Mouse (Mus musculus) midbrain, embryonic 13.5 days (tissue): Measurements from ENCODE around the gene Apc2. TPM values are rescaled to one million over a fixed set of nuclear protein-coding genes. Genes with fewer than 3 reads are reported as not detected.

Source experiments
- ATAC-seq: fragments of 200-750 bp; cut with Nextera tagmentation; 2 replicates; pipeline ENCODE4 v1.8.0; 2017; ENCODE audit warnings: mild to moderate bottlenecking, moderate TSS enrichment, moderate library complexity
- H3K27ac ChIP-seq: fragments of 300-500 bp; sonication (generic); 2 replicates; pipeline ENCODE4 v1.5.1; 2015; ENCODE audit warnings: inconsistent platforms, mild to moderate bottlenecking, moderate library complexity
- H3K27me3 ChIP-seq: fragments of 300-500 bp; sonication (generic); 2 replicates; pipeline ENCODE4 v1.6.1; 2015; ENCODE audit warnings: mild to moderate bottlenecking, inconsistent platforms
- H3K36me3 ChIP-seq: fragments of 300-500 bp; sonication (generic); 2 replicates; pipeline ENCODE4 v1.6.1; 2015; ENCODE audit warnings: mild to moderate bottlenecking, inconsistent platforms
- H3K4me1 ChIP-seq: fragments of 300-500 bp; sonication (generic); replicated peaks from 2 replicates; pipeline ENCODE4 v1.6.1; 2015; ENCODE audit warnings: inconsistent platforms
- H3K4me2 ChIP-seq: fragments of 300-500 bp; sonication (generic); replicated peaks from 2 replicates; pipeline ENCODE4 v1.6.1; 2015; ENCODE audit warnings: moderate library complexity, mild to moderate bottlenecking, inconsistent platforms
- H3K4me3 ChIP-seq: fragments of 300-500 bp; sonication (generic); replicated peaks from 2 replicates; pipeline ENCODE4 v1.5.1; 2015; ENCODE audit warnings: mild to moderate bottlenecking, inconsistent platforms
- H3K9ac ChIP-seq: fragments of 300-500 bp; sonication (generic); replicated peaks from 2 replicates; pipeline ENCODE4 v1.6.1; 2015; ENCODE audit warnings: mild to moderate bottlenecking, inconsistent platforms
- H3K9me3 ChIP-seq: fragments of 300-500 bp; sonication (generic); 2 replicates; pipeline ENCODE4 v1.6.1; 2016; ENCODE audit warnings: mild to moderate bottlenecking, inconsistent platforms
- WGBS: fragments of 180-500 bp; shearing (Covaris S2); methylation state at CpG from one replicate; pipeline ENCODE4 v1.1.7; 2015; 5-methylcytosine and 5-hydroxymethylcytosine counted together
- polyA plus RNA-seq: library from polyadenylated mRNA; unstranded; fragments of >200 nt; fragmentation: Nextera tagmentation; extraction: Ambion mirVana; gene quantifications from 2 replicates; pipeline ENCODE4 v1.2.1, GENCODE M21; 2015

Gene Apc2
- polyA plus RNA-seq, 1 experiment from 2014 or later: 209 TPM

DNA sequence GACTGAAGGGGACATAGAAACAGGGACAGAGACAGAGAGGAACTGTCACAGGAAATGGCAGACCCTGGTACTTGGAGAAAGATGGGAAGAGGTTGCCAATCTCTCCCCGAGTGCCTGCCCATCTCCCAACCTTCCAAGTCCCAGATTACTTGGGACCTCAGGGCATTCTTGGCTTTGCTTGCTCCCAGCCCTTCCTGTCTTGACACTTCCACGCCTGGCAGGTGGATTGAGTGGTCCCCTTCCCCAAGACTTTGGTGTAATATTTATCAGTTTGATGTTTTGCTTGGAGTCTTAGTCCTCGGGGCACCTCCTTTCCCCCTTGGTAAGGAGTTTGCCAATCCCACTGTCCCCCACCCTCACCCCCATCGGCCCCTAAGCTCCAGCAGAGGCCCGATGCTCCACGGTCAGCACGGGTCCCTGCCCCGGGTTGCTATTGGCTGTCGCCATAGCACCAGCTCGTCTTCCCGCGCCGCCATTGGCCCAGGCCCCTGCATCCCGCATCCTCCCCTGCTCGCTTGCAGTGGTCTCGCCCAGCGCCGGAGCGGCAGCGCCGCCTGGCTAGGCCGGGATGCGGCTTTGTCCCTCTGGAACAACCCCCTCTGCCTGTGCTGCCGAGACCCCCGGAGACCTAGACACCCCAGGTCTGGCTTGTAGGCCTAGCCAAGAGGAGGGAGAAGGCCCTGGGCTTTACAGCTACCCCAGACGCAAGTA, 2.9 kb downstream of the Apc2 start:
- ATAC-seq: peak; percentile 82
- 1% methylated on average over 26 of the region's 26 CpGs for WGBS
- no peaks in the 10 kb centered on the region for H3K9me3 ChIP-seq
- H3K27me3 ChIP-seq: no peaks in the 10 kb centered on the region
- H3K4me1 ChIP-seq: peaks cover 89% of the 10 kb centered on the region
- H3K4me3 ChIP-seq: peak overlapping the region; percentile 76
- peak overlapping the region; percentile 99 for H3K9ac ChIP-seq
- H3K36me3 ChIP-seq: peaks cover 34% of the 10 kb centered on the region
- H3K27ac ChIP-seq: peak overlapping the region; percentile 99
- H3K4me2 ChIP-seq: peak overlapping the region; percentile 99

DNA sequence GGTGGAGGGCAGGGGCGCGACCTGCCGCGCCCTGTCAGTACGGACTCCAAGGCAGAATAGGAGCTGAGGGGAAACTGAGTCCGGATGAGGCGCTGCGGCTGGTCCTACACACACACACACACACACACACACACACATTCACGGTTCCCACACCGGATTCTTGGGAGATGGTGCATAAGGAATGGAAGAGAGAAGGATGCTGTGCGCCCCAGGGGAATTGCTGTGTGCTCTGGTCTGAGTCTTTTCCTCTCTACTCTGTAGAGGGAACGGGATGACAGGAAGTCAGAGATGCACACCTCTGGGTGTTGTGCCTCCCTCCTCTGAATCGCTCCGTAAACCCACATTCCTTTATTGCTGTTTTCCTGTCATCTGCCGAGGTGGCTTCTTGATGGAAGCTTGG, 3.5 kb downstream of the Apc2 start:
- WGBS: 3% methylated on average over 15 of the region's 15 CpGs
- peaks cover 34% of the 10 kb centered on the region for H3K36me3 ChIP-seq
- H3K27ac ChIP-seq: peak overlapping the region; percentile 99
- H3K4me2 ChIP-seq: peak overlapping the region; percentile 99
- H3K4me3 ChIP-seq: peak overlapping the region; percentile 76
- peaks cover 89% of the 10 kb centered on the region for H3K4me1 ChIP-seq
- no peaks in the 10 kb centered on the region for H3K27me3 ChIP-seq
- no peaks in the 10 kb centered on the region for H3K9me3 ChIP-seq
- peak overlapping the region; percentile 99 for H3K9ac ChIP-seq
- ATAC-seq: no peak

DNA sequence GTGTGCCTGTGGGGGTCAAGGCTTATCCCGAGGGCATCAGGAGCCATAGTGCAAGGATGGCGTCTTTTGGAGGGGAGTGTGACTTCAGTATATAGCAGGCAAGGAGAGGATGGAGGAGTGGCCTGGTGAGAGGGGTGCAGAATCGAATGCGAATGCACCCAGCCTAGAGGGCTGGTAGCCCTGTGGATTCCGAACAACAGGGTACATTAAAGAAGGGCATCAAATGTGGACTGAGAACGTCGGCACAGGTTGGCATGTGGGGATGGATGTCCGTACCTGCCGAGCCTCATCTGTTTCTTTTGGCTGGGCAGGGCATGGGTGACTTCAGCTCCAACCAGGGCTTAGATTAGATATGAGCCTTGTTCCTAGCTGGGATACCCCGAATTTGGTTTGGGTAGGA, 4.0 kb downstream of the Apc2 start:
- peak overlapping the region; percentile 99 for H3K27ac ChIP-seq
- peak overlapping the region; percentile 99 for H3K9ac ChIP-seq
- H3K36me3 ChIP-seq: peaks cover 34% of the 10 kb centered on the region
- peaks cover 90% of the 10 kb centered on the region for H3K4me1 ChIP-seq
- no peaks in the 10 kb centered on the region for H3K27me3 ChIP-seq
- peak overlapping the region; percentile 99 for H3K4me2 ChIP-seq
- peak overlapping the region; percentile 76 for H3K4me3 ChIP-seq
- WGBS: 43% methylated on average over 10 of the region's 10 CpGs
- ATAC-seq: no peak
- no peaks in the 10 kb centered on the region for H3K9me3 ChIP-seq

DNA sequence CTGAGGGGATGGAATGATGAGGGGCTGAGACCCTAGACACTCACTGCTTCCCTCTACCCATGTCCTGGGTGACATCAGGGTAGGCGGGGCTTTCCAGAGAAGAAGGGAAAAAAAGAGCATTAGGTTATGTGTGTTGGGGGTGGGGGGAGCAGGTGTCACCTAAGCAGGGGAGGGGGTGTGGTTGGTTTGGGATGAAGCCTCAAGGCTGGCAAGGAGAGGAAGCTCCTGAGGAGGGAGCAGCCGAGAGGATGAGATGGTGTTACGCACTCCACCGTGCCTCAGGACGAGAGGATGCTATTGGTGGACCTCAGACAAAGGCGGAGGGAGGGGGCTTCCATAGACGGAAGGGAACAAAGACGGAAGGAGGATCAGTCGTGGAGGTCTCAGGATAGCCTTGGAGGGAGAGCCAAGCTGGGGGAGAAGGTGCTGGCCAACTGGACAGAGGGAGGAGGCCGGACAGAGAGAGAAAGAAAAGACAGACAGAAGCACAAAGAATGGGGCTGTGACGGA, 5.0 kb downstream of the Apc2 start:
- peak; percentile 84 for ATAC-seq

DNA sequence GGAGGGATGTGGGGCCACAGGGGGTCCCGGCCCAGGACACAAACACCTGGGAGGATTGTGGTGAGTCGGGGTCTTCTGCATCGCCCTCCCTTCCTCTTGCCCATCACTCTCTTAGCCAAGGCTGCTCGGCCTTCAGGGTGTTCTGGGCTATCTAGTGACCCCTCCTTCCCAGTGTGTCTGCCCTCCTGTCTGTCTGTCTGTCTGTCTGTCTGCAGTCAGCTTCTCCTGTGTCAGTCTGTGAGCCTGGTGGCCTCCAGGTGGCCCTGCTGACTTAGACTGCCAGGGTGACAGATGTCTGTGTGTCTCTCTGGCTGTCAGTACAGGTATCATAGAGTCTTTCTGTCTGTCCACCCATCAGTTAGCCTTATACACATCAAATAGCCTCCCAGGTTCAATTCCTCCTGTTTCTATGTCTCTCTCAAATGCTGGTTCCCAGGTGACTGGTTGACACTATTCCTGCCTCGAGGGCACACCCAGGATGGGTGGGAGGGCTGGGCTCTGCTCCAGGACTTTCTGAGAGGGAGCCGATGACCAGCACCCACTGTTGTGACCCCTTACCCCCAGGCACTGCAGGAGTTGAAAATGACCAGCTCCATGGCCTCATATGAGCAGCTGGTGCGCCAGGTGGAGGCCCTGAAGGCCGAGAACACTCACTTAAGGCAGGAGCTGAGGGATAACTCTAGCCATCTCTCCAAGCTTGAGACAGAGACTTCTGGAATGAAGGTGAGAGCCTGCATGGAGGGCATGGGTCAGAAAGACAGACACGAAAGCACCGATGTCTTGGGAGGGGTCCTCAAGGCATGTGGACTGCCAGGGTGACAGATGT, 5.7 kb downstream of the Apc2 start:
- Histone ChIP-seq H3K9me3 (no peaks in the 10 kb centered on the region), H3K27ac (peak overlapping the region; percentile 99), H3K27me3 (no peaks in the 10 kb centered on the region), H3K9ac (peak overlapping the region; percentile 99), H3K36me3 (peaks cover 48% of the 10 kb centered on the region), H3K4me3 (peak overlapping the region; percentile 76), H3K4me2 (peak overlapping the region; percentile 99), H3K4me1 (peaks cover 89% of the 10 kb centered on the region)
- no peak for ATAC-seq
- 68% methylated on average over 10 of the region's 10 CpGs for WGBS

More for the DNA sequence above, 5.0 kb downstream of the Apc2 start:
- peak overlapping the region; percentile 99 for H3K27ac ChIP-seq
- peaks cover 90% of the 10 kb centered on the region for H3K4me1 ChIP-seq
- peak overlapping the region; percentile 99 for H3K9ac ChIP-seq
- peak overlapping the region; percentile 76 for H3K4me3 ChIP-seq
- WGBS: 5% methylated on average over 11 of the region's 11 CpGs
- no peaks in the 10 kb centered on the region for H3K27me3 ChIP-seq
- peak overlapping the region; percentile 99 for H3K4me2 ChIP-seq
- no peaks in the 10 kb centered on the region for H3K9me3 ChIP-seq
- peaks cover 40% of the 10 kb centered on the region for H3K36me3 ChIP-seq

DNA sequence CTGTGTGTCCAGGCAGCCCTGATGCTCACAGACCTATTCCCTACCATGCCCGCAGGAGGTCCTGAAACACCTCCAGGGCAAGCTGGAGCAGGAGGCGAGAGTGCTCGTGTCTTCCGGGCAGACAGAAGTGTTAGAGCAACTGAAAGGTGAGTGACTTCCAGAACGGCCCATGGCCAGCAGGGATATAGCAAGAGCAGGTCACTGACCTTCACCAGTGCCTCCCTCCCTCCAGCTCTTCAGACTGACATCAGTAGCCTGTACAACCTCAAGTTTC, 6.2 kb downstream of the Apc2 start:
- Histone ChIP-seq H3K4me1 (peaks cover 87% of the 10 kb centered on the region), H3K36me3 (peaks cover 53% of the 10 kb centered on the region), H3K4me2 (peak overlapping the region; percentile 99), H3K27ac (peak overlapping the region; percentile 99), H3K9me3 (no peaks in the 10 kb centered on the region), H3K4me3 (peak overlapping the region; percentile 76), H3K27me3 (no peaks in the 10 kb centered on the region), H3K9ac (peak overlapping the region; percentile 99)
- ATAC-seq: no peak
- 44% methylated on average over 5 of the region's 5 CpGs for WGBS

DNA sequence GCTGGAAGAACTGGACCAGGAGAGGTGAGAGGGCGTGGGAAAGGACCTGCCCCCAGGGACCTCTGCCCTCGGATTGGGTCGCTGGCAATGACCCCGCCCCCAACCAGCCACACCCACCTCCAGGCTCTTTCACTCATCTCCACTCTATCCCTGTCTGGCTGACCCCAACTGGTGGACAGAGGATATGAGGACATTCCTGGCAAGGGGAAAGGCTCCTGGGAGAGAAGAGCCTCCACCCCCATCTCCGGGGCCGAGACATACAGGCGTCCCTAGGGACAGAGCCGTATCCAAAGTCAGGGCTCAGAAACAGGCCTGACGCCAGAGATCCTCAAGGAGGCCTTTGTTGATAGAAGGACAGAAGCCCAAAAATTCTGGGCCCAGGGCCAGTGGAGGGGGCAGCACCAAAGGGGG, 6.7 kb downstream of the Apc2 start:
- H3K4me2 ChIP-seq: peak overlapping the region; percentile 99
- ATAC-seq: no peak
- peaks cover 58% of the 10 kb centered on the region for H3K36me3 ChIP-seq
- peaks cover 87% of the 10 kb centered on the region for H3K4me1 ChIP-seq
- no peaks in the 10 kb centered on the region for H3K9me3 ChIP-seq
- H3K4me3 ChIP-seq: peak overlapping the region; percentile 76
- H3K9ac ChIP-seq: peak overlapping the region; percentile 99
- 13% methylated on average over 9 of the region's 9 CpGs for WGBS
- no peaks in the 10 kb centered on the region for H3K27me3 ChIP-seq
- H3K27ac ChIP-seq: peak overlapping the region; percentile 99

DNA sequence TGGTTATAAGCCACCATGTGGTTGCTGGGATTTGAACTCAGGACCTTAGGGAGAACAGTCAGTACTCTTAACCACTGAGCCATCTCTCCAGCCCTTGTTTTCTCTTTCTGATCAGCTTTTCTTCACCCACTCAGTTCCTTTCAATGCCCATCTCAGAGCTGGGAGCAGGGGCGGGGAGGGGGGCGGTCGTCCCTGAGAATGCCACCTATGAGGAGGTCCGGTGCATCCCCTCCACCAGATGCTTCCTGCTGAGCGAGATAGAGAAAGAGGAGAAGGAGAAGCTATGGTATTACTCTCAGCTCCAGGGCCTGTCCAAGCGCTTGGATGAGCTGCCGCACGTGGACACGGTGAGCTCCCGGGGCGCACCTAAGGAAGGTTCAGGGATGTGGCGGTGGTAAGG, 8.7 kb downstream of the Apc2 start:
- Histone ChIP-seq H3K27me3 (no peaks in the 10 kb centered on the region), H3K9me3 (no peaks in the 10 kb centered on the region), H3K9ac (peak overlapping the region; percentile 48; the same call in 1 of the 2 replicates), H3K4me1 (peaks cover 78% of the 10 kb centered on the region), H3K4me2 (peak overlapping the region; percentile 41), H3K36me3 (peaks cover 78% of the 10 kb centered on the region), H3K27ac (no peak overlapping the region), H3K4me3 (peak overlapping the region; percentile 11)
- no peak for ATAC-seq
- 44% methylated on average over 12 of the region's 12 CpGs for WGBS

DNA sequence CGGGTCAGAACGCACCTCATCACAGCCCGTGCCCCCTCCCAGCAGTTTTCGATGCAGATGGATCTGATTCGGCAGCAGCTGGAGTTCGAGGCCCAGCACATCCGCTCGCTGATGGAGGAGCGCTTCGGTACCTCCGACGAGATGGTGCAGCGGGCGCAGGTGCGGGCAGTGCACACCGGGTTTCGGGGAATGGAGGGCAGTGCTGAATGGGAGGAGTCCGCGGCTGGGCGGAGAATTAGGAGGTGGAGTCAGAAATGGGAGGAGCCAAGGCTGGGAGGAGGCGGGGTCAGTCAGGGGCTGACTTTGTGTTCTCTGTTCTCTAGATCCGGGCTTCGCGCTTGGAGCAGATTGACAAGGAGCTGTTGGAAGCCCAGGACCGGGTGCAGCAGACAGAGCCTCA, 9.1 kb downstream of the Apc2 start:
- Histone ChIP-seq H3K27me3 (no peaks in the 10 kb centered on the region), H3K27ac (no peak overlapping the region), H3K9me3 (no peaks in the 10 kb centered on the region), H3K9ac (peak overlapping the region; percentile 48; the same call in 1 of the 2 replicates), H3K36me3 (peaks cover 82% of the 10 kb centered on the region), H3K4me3 (peak overlapping the region; percentile 11), H3K4me1 (peaks cover 74% of the 10 kb centered on the region), H3K4me2 (peak overlapping the region; percentile 41)
- 31% methylated on average over 25 of the region's 25 CpGs for WGBS
- ATAC-seq: no peak

DNA sequence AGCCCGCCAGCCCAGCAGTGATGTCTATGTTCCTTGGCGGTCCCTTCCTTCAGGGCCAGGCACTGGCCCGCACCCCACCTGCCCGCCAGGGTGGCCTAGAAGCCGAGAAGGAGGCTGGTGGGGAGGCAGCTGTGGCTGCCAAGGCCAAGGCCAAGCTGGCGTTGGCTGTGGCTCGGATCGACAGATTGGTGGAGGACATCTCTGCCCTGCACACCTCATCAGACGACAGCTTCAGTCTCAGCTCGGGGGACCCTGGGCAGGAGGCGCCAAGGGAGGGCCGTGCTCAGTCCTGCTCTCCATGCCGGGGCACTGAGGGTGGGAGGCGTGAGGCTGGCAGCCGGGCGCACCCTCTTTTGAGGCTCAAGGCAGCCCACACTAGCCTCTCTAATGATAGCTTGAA, 15.8 kb downstream of the Apc2 start:
- Histone ChIP-seq H3K9ac (no peak overlapping the region), H3K27me3 (no peaks in the 10 kb centered on the region), H3K9me3 (no peaks in the 10 kb centered on the region), H3K4me1 (peaks cover 56% of the 10 kb centered on the region), H3K4me2 (no peak overlapping the region), H3K4me3 (no peak overlapping the region), H3K36me3 (peaks cover 100% of the 10 kb centered on the region), H3K27ac (no peak overlapping the region)
- WGBS: 88% methylated on average over 16 of the region's 16 CpGs
- no peak for ATAC-seq

DNA sequence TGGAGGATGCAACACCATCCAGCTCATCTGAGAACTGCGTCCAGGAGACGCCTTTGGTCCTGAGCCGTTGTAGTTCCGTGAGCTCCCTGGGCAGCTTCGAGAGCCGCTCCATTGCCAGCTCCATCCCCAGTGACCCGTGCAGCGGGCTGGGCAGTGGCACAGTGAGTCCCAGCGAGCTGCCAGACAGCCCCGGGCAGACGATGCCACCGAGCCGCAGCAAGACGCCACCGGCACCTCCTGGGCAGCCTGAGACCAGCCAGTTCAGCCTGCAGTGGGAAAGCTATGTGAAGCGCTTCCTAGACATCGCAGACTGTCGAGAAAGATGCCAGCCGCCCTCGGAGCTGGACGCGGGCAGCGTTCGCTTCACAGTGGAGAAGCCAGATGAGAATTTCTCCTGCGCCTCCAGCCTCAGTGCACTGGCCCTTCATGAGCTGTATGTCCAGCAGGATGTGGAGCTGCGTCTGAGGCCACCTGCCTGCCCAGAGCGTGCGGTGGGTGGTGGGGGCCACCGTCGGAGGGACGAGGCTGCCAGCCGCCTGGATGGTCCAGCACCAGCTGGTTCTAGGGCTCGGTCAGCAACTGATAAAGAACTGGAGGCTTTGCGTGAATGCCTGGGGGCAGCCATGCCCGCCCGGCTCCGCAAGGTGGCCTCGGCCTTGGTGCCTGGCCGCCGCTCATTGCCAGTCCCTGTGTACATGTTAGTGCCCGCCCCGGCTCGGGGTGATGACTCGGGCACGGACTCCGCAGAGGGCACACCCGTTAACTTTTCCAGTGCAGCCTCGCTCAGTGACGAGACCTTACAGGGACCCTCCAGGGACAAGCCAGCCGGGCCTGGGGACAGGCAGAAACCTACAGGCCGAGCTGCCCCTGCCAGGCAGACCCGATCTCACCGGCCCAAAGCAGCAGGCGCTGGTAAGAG, 17.1 kb downstream of the Apc2 start:
- H3K27me3 ChIP-seq: no peaks in the 10 kb centered on the region
- peaks cover 100% of the 10 kb centered on the region for H3K36me3 ChIP-seq
- ATAC-seq: no peak
- no peaks in the 10 kb centered on the region for H3K9me3 ChIP-seq
- no peak overlapping the region for H3K27ac ChIP-seq
- WGBS: 78% methylated on average over 54 of the region's 54 CpGs
- H3K9ac ChIP-seq: no peak overlapping the region
- H3K4me3 ChIP-seq: 0 out of 2 replicates have a peak overlapping the region, but pooled peaks have one; percentile 1
- no peak overlapping the region for H3K4me2 ChIP-seq
- peaks cover 56% of the 10 kb centered on the region for H3K4me1 ChIP-seq
